Mouse (Mus musculus): Measurements from ENCODE around the gene Lsp1.
A peak's percentile ranks its signal among the peaks of the same experiment; 100 is the strongest.

Lsp1 gene

DNA sequence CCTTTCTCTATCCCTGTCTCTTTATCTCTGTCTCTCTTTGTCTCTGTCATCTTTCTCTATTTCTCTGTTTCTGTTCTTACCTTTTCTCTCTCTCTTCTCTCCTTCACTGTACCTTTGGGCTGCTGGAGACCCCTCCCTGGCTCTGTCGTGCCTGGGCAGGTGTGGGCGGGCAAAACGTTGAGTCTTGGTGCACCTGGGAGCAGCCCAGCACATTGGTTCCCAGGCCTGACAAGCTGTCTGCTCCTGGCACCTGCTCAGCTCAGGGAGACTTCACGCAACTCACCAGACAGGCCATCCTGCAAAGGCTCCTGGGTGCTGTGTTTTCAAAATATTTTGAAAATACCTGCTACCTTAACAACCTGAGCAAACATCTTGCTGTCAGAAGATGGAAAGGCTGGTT lies 42.6 kb downstream of the Lsp1 start:
- no peak for DNase-seq (ENCODE audit: low spot score in 2 of 2)

DNA sequence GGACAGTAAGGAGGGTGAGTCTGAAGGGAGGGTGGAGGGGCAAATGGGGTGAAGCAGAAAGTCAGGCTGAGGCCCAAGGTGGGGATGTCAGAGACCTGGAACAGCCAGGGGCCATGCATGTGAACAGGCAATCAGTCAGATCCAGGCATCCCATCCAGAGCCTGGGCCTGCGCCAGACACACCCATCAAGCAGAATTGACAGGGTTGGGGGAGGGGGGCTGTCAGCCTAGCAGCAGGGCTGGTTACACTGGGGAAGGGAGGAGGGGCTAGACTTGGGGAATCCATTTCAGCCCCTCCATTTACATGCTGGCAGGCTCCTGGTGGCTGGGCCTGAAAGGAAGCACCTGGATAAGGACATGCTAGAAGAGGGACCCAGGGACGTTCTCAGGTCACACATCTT lies 45.3 kb downstream of the Lsp1 start:
- no peak for DNase-seq (ENCODE audit: low spot score in 2 of 2)

DNA sequence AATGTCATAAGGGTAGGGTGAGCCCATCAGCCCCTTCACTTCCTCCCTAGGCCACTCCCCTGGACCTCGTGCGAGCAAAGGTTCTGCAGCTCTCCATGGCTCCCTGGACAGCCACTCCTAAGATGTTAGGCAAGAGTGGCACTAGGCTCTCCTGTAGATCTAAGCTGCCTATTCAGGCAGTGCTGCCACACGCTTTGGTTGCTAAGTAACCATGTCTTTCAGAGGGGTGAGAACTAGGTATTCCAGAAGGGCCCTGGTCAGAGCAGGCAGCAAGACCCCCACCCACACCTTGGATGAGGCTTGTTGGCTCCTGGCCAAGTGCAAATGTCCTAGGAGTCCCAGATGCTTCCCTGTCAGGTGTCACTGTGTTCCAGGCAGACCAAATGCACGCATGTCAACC lies 45.9 kb downstream of the Lsp1 start:
- no peak for DNase-seq (ENCODE audit: low spot score in 2 of 2)

DNA sequence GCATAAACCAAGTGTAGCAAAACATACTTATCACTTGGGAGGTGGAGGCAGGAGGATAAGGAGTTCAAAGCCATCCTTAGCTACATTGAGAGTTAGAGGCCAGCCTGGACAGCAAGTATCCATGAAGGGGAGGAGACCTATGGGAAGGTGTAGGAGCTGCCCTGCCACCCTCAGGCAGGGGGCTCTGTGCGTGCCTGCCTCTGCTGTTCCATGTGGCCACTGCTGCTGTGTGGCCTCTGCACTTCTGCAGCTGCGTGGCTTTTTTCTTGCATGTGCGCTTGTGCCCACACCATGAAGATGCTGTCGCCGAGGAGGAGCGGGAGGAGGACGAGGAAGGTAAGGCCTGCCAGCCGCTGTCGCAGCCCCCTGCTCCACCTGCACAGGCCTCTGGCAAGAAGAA lies 46.8 kb downstream of the Lsp1 start:
- DNase-seq (ENCODE audit: low spot score in 2 of 2), result no peak

DNA sequence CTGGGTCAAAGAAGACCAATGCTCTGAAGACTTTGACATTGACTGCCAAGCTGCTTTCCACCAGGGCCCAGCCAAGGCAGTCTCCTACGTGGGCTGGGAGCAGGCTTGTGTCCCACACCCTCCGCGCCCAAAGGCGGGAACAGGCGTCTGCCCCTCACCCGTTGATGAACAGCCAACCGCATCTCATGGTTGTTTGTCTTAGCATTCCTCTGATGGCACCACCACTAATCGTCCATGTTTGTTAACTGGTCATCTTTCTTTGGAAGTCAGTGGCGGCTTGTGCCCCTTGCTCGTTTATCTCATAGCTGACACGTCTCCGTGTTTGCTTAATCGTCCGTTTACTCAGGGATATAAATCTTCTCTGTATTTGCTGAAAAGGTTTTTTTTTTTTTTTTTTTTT lies 48.9 kb downstream of the Lsp1 start:
- DNase-seq (ENCODE audit: low spot score in 2 of 2), result no peak

DNA sequence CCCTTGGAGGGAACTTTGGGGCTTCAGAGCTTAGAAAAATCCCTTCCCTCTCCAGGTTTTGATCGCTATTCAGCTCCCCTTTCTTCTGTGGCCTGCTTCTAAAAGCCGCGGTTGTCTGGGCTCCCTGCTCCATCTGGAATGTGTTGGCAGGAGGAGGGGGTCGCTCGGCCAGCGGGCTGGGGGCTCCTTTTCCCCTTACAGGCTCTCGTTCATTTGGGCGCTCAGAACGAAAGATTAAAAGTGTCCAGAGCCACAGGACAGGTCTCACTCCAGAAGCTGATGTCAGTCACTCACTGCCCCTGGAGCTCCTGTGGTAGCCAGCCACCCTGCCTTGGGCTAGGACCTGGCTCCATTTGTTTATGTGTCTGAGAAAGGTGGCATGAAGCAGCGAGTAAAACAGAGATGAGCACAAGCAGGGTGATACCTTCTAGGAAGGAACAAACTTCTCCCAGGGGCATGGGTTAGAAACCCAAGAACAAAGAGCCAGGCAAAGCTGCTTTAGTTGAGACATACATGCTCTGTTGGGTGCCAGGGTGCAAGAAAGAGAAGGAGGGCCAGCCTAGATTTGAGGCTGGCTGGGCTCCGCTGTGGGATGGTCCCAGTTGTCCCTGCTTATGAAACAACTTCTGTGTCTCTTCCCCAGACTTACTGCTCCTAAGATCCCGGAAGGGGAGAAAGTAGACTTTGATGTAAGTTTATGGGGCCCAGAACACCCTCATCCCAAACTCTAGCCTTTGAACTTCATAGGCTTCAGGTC lies 49.6 kb downstream of the Lsp1 start:
- DNase-seq (ENCODE audit: low spot score in 2 of 2), result no peak

DNA sequence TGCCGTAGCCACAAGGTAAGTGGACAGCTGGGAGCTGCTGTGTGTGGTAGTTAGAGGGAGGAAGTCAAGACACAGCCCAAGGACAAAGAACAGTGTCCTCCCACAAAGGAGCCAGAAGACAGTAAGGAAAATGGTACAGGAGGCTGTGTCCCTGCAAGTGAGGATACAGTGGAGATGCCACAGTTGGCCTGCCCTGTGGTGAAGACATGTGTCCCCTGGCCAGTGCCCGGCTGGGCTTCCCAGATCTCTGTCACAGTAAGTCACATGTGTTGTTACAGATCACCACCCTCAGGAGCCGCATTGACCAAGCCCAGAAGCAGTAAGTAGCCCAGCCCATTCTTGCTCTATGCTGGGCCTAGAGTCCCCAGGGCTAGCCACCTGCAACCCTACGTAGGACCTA lies 53.4 kb downstream of the Lsp1 start:
- DNase-seq (ENCODE audit: low spot score in 2 of 2), result no peak

DNA sequence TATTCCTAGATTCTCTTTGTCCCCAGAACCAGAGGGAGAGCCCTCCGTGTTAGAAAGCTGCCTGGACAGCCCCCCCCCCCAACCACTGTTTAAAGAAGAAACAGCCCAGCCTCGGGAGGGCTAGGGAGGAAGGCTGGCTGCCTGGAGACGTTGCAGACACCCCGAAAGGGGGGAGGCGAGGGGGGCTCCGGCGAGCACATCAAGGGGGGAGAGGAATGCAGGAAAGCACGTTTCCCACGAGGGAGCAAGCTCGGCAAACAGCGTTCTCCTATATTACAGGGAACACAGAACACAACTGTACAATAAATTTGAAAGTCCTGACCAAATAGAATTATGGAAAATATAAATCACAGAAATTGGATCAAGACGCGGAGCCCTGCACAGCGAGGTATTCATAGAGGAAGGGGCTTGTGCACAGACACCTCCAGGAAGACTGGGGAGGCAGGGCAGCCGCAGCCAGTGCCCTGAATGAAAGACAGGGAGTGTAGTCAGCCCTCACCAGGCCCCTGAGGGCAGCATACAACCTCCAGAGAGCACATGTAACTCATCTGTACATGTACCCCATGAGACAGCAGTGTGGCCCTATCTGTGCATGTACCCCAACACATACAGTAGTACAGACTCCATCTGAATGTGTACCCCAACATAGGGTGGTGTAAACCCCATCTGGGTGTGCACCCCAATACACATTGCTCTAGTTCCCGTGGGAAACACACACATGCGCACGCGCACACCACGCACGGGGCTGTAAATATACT lies 55.8 kb downstream of the Lsp1 start:
- DNase-seq (ENCODE audit: low spot score in 2 of 2), result no peak

DNA sequence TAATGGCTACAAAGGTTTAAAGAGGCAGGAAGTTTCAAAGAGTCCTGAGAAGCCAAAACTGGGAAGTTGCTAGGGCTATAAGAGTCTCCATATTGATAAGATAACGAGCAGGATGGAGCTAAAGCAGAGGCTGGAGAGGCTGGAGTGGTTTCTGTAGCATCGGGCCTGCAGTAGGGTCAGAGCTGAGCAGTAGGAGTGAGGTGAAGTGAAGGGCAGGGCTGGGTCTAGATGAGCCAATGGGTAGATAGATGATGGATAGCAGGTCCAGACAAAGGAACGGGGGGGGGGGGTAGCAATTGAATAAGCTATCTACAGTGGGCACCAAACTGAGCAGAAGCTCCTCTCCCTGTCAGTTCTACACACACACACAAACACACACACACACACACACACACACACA lies 56.9 kb downstream of the Lsp1 start:
- no peak for DNase-seq (ENCODE audit: low spot score in 2 of 2)

DNA sequence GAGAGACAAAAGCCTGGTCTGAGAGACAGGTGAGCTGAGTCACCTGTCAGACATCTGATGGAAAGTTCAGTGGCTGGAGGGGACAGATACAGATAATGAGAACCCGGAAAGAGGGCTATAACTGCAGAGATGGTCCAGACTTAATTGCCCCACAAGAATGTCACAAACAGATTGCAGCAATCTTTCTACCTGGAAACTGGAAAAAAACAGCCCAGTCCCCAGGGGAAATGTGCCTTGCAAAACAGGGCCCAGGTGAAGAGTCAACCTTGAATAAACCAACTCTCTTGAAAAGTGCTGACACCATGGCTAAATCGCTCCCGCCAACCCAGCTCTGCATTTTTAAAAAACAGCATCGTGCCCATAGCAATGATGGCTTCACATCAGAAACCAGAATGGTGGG lies 59.7 kb downstream of the Lsp1 start:
- no peak for DNase-seq (ENCODE audit: low spot score in 2 of 2)

DNA sequence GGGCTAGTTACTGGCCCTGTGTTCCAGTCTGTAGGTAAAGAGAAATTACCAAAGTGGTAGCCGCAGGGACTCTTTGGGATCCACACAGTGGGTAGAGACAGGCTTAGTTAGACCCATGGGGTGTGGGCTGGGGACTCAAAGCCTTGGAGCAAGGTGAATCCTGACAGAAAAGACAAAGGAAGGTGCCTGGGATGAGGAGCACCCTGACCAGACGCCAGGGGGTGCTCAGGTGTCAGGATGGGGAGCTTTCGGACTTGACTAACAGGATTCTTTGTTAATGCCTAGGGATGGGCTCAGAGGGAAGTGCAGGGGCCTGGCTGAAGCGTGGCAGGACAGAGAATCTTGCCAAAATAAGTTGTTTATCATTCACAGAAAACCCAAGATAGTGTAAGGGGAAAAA lies 61.7 kb downstream of the Lsp1 start:
- no peak for DNase-seq (ENCODE audit: low spot score in 2 of 2)

DNA sequence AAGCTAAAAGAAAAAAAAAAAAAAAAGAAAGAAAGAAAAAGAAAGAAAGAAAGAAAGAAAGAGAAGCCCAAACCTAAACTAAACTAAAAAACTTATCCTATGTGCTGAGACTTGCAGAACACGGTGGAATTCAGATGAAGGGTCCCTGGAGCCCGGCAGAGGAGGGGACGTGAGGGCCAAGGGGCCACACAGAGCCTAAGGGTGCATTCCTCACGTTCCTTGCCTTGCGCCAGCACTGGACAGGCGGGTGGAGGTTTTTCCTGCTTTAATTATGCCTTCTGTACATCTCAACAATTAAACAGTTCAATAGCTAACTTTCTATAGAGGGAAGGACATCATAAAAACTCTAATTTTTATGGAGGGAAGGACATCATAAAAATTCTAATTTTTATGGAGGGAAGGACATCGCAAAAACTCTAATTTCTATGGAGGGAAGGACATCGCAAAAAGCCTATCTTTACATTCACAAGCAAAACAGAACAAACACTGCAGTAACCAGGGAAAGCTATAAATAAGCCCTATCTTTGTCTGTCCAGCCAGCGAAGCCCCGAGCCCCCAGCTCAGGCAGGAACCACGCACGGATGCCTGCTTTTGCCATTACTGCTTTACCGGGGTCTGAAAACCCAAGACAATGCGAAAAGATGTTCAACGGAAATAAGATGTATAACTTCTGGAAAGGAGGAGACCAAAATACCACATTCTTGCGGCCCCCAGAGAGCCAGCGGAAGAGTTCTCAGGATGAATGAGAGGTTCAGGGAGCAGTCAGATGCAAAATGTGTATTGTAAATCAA lies 62.8 kb downstream of the Lsp1 start:
- no peak for DNase-seq (ENCODE audit: low spot score in 2 of 2)

DNA sequence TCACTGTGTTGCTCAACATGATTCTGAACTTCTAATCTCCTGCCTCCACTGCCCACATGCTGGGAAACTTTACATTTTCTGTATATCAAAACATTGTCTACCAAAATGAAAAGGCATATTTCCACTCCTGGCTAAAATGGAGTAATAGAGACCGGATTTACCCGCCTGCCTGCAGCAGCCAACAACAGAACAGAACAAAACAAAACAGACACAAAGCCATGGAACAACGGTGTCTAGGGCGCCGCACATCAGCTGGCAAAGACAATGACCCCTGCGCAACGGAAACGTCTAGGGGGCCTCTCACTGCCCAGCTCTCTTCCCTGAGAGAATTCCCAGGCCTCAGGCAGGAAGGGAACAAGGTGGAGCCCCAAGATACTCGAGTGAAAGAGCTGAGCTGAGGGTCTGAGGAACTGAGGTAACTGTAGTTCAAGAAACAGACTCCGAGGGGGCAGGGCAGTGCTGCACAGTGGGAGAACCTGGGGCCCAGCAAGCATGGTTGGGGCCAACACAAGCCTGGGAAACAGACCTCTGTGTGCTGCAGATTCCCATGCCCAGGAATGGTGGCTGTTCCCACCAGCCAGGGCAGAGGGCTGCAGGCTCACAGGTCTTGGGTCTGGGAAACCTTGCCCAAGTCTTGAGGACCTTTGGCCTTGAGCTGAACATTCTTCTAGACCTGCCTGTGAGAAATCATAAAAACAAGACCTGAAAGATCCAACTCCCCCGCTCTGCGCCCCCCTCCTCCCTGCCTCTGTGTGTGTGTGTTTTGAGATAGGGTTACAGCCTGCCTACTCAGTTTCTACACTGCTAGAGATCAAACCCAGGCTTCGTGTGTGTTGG lies 65.0 kb downstream of the Lsp1 start:
- no peak for DNase-seq (ENCODE audit: low spot score in 2 of 2)

DNA sequence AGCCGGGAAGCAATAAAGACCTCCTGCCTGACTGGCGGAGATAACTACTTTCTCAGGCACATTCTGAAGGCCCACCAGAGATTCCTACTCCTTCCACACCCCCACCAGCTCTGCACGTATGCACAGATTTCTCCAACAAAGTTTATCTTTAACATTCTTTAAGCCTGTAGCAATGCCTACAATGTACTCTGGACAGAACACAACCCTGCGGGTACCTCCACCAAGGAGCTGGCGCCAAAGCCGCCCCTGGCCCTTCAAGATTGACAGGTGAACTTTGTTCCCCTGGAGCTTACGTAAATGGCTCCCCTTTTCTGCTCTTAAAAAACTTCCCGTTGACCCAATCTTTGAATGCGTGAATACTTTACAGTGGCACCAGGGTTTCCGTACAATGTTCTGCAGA lies 68.7 kb downstream of the Lsp1 start:
- no peak for DNase-seq (ENCODE audit: low spot score in 2 of 2)

DNA sequence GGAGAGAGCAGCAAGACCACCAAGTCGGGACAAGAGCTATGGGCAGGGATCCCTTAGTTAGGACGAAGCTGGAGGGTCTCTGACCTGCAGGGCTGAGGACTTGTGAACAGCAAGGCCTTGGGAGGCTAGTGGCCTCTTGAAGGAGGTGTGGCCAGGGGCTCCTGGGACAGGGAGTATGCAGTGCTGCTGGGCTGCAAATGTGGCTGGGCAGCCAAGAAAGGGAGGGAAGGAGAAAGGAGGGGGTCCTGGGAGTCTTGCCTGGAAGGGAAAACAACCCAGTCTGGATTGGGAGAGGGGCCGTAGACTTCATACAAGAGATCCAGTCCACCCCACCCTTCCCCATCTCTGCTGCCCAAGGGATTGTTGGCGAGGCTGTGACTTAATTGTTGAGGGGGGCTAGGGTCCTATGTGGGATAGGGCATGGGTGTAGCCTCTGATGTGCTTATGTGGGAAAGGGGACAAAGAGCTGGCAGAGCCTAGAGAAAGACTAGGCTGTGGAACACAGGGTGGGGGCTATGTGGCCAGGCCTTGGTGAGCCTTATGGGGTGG lies 71.4 kb downstream of the Lsp1 start:
- DNase-seq (ENCODE audit: low spot score in 2 of 2), result no peak

DNA sequence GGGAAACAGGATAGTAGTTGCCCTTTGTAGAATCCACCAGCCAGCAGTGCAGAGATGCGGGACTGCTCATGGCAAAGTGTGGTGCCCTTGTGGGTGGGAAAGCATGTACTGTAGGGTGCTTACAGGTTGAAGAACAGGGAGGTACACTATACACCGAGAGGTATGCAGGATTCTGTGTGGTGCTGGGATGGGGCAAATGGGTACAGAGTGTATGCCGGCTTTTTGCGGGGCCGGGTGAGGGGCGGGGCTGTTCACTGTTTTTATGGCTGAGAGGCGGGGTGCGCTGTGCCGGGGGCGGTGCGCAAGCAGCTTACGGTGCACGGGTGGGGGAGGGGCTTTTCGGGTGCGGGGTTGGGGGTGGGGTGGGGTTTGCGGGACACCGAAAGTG lies 72.1 kb downstream of the Lsp1 start, which contains the start of gene Mrpl23:
Gene Mrpl23 (plus strand): TSS at position 16 of the 388 bp plus-strand sequence.
- no peak for DNase-seq (ENCODE audit: low spot score in 2 of 2)

DNA sequence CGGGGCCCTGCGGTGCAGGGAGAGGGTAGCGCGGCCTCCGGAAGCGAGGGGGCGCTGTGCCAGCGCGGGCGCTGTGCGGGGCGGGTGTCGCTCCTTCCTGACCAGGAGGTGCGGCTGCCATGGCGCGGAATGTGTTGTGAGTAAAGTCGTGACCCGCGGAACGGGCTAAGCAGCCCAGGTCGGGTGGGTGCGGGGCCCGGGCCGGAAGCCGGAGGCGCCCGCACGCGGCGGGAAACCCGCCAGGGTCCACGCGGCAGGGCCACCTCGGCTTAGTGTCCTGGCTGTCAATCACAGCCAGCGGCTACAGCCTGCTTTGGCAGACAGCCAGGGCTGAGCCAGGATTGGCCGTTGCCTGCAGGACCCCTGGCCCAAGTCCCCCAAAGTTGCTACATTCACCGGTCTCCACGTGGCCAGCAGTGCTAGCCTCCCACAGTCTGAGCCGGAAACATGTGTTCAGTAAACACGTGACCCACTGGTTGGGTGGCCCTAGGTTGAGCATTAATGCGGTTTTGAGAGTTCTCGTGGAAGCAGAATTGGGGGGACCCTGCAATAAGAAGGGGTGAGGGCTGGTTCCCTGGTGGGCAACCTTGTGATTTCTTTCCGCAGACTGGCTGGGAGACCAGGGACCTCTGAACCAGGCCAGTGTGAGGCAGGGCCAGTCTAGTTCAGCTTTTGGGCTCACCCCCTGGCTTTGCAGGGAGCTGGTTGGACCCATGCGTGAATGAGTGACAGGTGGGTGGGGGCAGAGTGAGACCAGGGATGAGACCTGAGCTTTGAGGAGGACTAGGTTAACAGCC lies 72.6 kb downstream of the Lsp1 start:
- peak; percentile 51 to 80 for DNase-seq (ENCODE audit: low spot score in 2 of 2)

DNA sequence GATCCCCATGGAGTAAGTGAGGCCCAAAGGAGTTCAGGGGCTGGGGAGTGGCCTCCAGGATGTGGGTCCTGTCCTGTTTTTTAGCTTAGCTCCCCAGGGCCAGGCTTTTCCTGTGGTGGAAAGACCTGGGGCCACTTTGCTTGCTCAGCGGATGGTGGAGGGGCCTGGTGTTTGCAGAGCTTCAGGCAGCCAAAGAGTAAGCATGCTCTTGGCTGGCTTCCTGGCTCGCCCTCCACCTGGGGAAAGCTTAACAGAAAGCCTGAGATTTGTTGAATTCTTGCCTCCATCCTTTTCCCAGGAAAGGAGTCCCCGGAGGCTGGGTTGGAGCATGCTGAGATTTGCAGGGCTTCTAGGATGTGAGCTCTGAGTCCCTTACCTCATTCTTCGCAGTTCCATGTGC lies 74.5 kb downstream of the Lsp1 start:
- DNase-seq (ENCODE audit: low spot score in 2 of 2), result no peak

DNA sequence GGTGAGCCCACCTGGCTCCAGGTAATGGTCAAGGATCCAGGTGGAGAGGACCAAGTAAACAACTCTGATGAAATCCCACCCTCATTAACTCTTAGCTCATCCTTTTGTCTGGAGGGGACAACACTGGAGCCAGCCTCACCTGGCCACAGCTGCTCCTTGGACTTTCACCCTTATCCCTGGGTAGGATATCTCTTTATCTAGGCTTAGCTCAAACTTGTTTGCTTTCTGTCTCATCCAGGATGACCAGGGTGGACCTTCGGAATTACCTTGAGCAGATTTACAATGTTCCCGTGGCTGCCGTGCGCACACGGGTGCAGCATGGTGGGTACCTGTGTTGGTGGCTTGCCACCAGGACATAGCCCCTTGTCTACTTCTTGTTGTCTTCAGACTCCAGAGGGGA lies 75.2 kb downstream of the Lsp1 start:
- DNase-seq (ENCODE audit: low spot score in 2 of 2), result no peak

DNA sequence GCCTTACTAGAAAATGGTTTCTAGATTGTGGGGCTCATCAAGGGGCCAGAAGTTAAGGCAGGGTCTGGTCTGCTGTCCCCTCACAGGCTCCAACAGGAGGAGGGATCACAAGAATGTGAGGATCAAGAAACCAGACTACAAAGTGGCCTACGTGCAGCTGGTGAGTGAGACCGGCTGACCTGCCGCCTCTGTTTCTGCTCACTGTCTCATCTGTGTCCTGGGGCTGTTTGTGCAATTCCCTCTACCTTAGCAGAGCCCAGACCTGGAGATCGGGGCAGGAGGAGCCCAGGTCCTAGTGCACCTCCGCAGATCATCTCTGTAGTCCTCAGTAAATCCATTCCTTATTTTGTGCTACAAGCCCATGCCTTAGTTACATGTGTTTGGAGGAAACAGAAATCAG lies 76.6 kb downstream of the Lsp1 start:
- DNase-seq (ENCODE audit: low spot score in 2 of 2), result no peak

DNA sequence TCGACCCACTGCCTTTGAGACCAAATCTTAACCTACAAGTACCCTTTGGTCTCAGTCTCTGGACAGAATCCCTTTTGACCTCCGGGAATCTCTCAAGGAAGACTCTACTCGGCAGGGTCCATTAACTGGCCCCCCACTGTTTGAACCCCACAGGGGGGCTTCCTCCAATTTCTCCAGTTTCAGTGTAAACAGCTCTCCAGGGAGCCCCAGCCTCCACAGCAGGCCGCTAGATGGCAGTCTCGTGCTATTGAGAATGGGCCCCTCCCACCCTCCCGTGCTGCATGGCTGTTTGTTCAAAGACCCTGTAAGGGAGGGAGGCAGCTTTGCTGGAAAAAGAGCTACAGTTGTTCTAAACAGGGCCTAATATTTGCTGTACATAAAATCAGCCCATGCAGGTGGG lies 77.3 kb downstream of the Lsp1 start:
- peak in 1 of 2 experiments; percentile 36 for DNase-seq (ENCODE audit: low spot score in 2 of 2)

All from left cerebral cortex, adult 9 months (tissue).